Mouse (Mus musculus) yolk sac, embryonic 10.5 days (tissue): Measurements from ENCODE around the gene Srsf3.

Experiments
- DNase-seq: peaks from one replicate; pipeline ENCODE4 v3.0.0-alpha.2; 2017; ENCODE audit warnings: low spot score

The Srsf3 gene

DNA sequence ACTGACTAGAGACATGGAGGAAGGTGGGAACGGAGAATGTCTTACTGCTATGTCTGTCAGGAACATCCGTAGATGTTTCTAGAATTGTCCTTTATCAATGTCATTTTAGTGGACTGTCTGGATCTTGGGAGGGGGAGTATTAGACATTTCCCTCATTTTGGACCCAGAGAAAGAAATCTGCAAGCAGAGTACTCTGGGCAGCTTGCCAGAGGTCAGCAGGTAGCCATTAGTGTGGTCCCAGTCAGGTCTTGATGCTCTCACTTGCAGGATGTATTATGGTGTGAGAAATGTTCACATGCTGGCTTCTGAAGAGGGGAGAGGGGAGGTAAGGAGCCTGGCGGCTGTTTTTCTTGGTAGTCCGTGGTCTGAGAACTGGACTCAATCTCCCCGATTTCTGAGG is 60.1 kb downstream of the Srsf3 start:
- DNase-seq, result no peak
